In the genomic region with DNA sequence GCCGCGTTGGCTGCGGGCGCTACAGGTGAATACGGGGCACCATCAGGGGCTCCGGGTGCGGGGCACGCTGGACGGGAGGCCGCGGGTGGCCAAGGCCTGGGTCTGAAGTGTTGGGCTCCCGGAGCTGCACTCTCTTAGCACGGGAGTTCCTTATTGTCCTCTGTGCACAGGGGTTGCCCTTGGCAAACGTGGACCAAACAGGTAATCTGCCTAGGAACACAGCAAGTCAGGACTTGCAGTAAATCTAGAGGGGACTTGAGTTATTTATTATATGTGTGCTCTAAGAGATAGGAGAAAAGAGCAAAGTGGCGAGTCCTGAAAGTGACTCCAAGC, we compare ENCODE assay signal across 8 mouse cellular contexts. TPM values are rescaled to one million over a fixed set of nuclear protein-coding genes. Genes with fewer than 3 reads are reported as not detected.
DNase-seq lines count a peak whose midpoint lies in the region; ATAC-seq and TF ChIP-seq lines count a peak whose summit lies in the region.

No protein-coding gene starts in this region.

- H3K9me3 ChIP-seq in erythroblast, embryonic 14.5 days (ENCODE audit: control insufficient read depth, low read length): no peaks in the 10 kb centered on the region
- H3K9me3 ChIP-seq in liver, embryonic 11.5 days (ENCODE audit: control insufficient read depth, low read length): no peaks in the 10 kb centered on the region

- H3K4me2 ChIP-seq in liver, embryonic 11.5 days: peak overlapping the region; percentile 75

- WGBS in liver, embryonic 11.5 days: under 1% methylated on average over 15 of the region's 15 CpGs

- peaks cover 20% of the 10 kb centered on the region for H3K36me3 ChIP-seq in erythroblast, embryonic 14.5 days (ENCODE audit: control insufficient read depth)
- H3K36me3 ChIP-seq in testis, adult 2 months (ENCODE audit: control insufficient read depth, insufficient read depth, low read length): no peaks in the 10 kb centered on the region
- peaks cover 12% of the 10 kb centered on the region for H3K36me3 ChIP-seq in liver, embryonic 11.5 days (ENCODE audit: control insufficient read depth, insufficient read depth, low read length)

- no peak for TF ChIP-seq POLR2A in testis, adult 2 months (IDR thresholded peaks at IDR 0.05; ENCODE audit: control insufficient read depth, low read depth, low read length)

- H3K4me3 ChIP-seq in erythroblast, embryonic 14.5 days (replicated peaks): peak overlapping the region; percentile 70
- peak overlapping the region; percentile 99 for H3K4me3 ChIP-seq in testis, adult 2 months (ENCODE audit: control insufficient read depth, low read depth, low read length)
- peak overlapping the region; percentile 84 for H3K4me3 ChIP-seq in liver, embryonic 11.5 days (ENCODE audit: low read depth, low read length)

- peak overlapping the region; percentile 81 for H3K9ac ChIP-seq in liver, embryonic 11.5 days (ENCODE audit: low read depth, low read length)

- H3K27ac ChIP-seq in testis, adult 2 months (ENCODE audit: control insufficient read depth, insufficient read depth, low read depth, low read length): peak overlapping the region; percentile 75
- H3K27ac ChIP-seq in liver, embryonic 11.5 days (ENCODE audit: low read depth, low read length): peak overlapping the region; percentile 44

- peaks cover 24% of the 10 kb centered on the region for H3K4me1 ChIP-seq in erythroblast, embryonic 14.5 days (ENCODE audit: control insufficient read depth)
- peaks cover 8% of the 10 kb centered on the region for H3K4me1 ChIP-seq in testis, adult 2 months (ENCODE audit: control insufficient read depth, insufficient read depth, low read length)
- H3K4me1 ChIP-seq in liver, embryonic 11.5 days (replicated peaks; ENCODE audit: control insufficient read depth, insufficient read depth, low read length): peaks cover 6% of the 10 kb centered on the region

- DNase-seq in testis, postnatal 14 days (ENCODE audit: low spot score): no peak
- DNase-seq in liver, embryonic 11.5 days (ENCODE audit: low spot score): no peak
- DNase-seq in telencephalon, adult 2 months (ENCODE audit: low read depth, low spot score): peak; percentile 13
- DNase-seq in cerebellum, postnatal 10 days: no peak
- no peak for DNase-seq in spleen, postnatal 10 days (ENCODE audit: low spot score in 2 of 2)

- ATAC-seq in erythroblast, adult 5-6 weeks (replicated peaks; ENCODE audit: low FRiP score, poor library complexity, severe bottlenecking): no peak
- ATAC-seq in liver, embryonic 11.5 days (replicated peaks; ENCODE audit: low FRiP score): peak; percentile 48

- no peak for TF ChIP-seq CTCF in testis, adult 2 months (IDR thresholded peaks at IDR 0.05; ENCODE audit: control insufficient read depth, insufficient read depth, insufficient replicate concordance, low read depth, low read length)

- no peaks in the 10 kb centered on the region for H3K27me3 ChIP-seq in erythroblast, embryonic 14.5 days (ENCODE audit: control insufficient read depth)
- no peaks in the 10 kb centered on the region for H3K27me3 ChIP-seq in testis, adult 2 months (ENCODE audit: control insufficient read depth, insufficient read depth, low read length)
- no peaks in the 10 kb centered on the region for H3K27me3 ChIP-seq in liver, embryonic 11.5 days (replicated peaks; ENCODE audit: control insufficient read depth, insufficient read depth, low read length)

RNA-seq across cellular contexts. Expression of gene Mcee, which starts 0.4 kb away (rescaled TPM):
- polyA plus RNA-seq in erythroblast, embryonic 14.5 days (2012): 0.24 and 0.35 TPM in 2 replicates
- 18.4 and 49.0 TPM in 2 replicates for total RNA-seq in erythroblast, adult 5-6 weeks (2015; ENCODE audit: low replicate concordance)
- total RNA-seq in erythroblast, adult 5-6 weeks (2017; ENCODE audit: low replicate concordance): 32.8 and 38.4 TPM in 2 replicates
- polyA plus RNA-seq in testis, adult 2 months (2012; rRNA removed): 4.9 and 5.9 TPM in 2 replicates
- 53.8 and 57.8 TPM in 2 replicates for polyA plus RNA-seq in liver, embryonic 11.5 days (2014; fragmentation: Nextera tagmentation; extraction: Ambion mirVana)

RNA-seq across cellular contexts. Expression of gene Mphosph10, which starts 0.7 kb away (rescaled TPM):
- 0.21 and 0.35 TPM in 2 replicates for polyA plus RNA-seq in erythroblast, embryonic 14.5 days (2012)
- 22.1 and 23.2 TPM in 2 replicates for total RNA-seq in erythroblast, adult 5-6 weeks (2015; ENCODE audit: low replicate concordance)
- 20.4 and 24.9 TPM in 2 replicates for total RNA-seq in erythroblast, adult 5-6 weeks (2017; ENCODE audit: low replicate concordance)
- polyA plus RNA-seq in testis, adult 2 months (2012; rRNA removed): 2.0 and 2.5 TPM in 2 replicates
- polyA plus RNA-seq in liver, embryonic 11.5 days (2014; fragmentation: Nextera tagmentation; extraction: Ambion mirVana): 73.4 and 75.8 TPM in 2 replicates

RNA-seq across cellular contexts. Expression of gene Fan1, which starts 18.9 kb away (rescaled TPM):
- 0.04 and 0.05 TPM in 2 replicates for polyA plus RNA-seq in erythroblast, embryonic 14.5 days (2012)
- total RNA-seq in erythroblast, adult 5-6 weeks (2015; ENCODE audit: low replicate concordance): 0.42 and 2.3 TPM in 2 replicates
- 1.3 and 3.2 TPM in 2 replicates for total RNA-seq in erythroblast, adult 5-6 weeks (2017; ENCODE audit: low replicate concordance)
- 1.4 and 1.6 TPM in 2 replicates for polyA plus RNA-seq in testis, adult 2 months (2012; rRNA removed)
- polyA plus RNA-seq in liver, embryonic 11.5 days (2014; fragmentation: Nextera tagmentation; extraction: Ambion mirVana): 3.4 and 4.1 TPM in 2 replicates

Comparison
In these comparisons a context has a peak if more than half of its experiments do, and no peak if none do; other contexts are left out.
1. RNA of gene Mphosph10, which starts 0.7 kb away (polyA plus RNA-seq): 73.4 to 75.8 TPM in liver, embryonic 11.5 days; 2.0 to 2.5 TPM in testis, adult 2 months and 0.21 to 0.35 TPM in erythroblast, embryonic 14.5 days; every median in the first group is over 10 times any median in the second.
2. Peak in every context shown above with its lines, with median percentiles within 50 percentile points of each other: H3K4me3 ChIP-seq.